Mouse (Mus musculus): ENCODE measurements around the gene Calr4. TPM values are rescaled to one million over a fixed set of nuclear protein-coding genes. Genes with fewer than 3 reads are reported as not detected.

Calr4 gene
- polyA plus RNA-seq, 1 experiment from 2014 or later, result 0.54 TPM

DNA sequence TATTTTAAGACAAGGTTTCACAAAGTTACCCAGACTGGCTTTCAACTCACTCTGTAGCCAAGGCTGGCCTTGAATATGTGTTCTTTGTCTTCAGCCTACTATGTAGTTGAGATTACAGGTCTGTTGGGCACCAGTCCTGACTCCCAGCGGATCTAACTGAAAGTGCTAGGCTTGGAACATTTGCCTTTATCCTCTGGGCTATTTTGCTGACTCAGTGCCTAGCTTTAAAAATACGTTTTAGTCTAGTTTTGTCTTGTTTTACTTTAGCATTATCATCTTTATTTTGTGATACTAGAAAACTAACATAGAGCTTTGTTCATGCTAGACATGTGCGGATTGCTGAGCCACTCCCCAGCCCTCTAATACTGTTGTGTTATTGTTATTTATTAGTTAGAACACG is 17.9 kb downstream of the Calr4 start:
- Histone ChIP-seq H3K4me2 (replicated peaks; ENCODE audit: low read depth, low read length) (no peak overlapping the region), H3K9me3 (ENCODE audit: low read length) (no peaks in the 10 kb centered on the region), H3K27ac (ENCODE audit: low read length) (no peak overlapping the region), H3K4me3 (ENCODE audit: low read length) (no peak overlapping the region), H3K36me3 (ENCODE audit: insufficient read depth, low read length) (no peaks in the 10 kb centered on the region), H3K4me1 (ENCODE audit: insufficient read depth, low read length) (no peaks in the 10 kb centered on the region), H3K27me3 (ENCODE audit: insufficient read depth, low read length) (no peaks in the 10 kb centered on the region), H3K9ac (replicated peaks; ENCODE audit: low read length) (no peak overlapping the region)
- ATAC-seq (ENCODE audit: low FRiP score, low TSS enrichment), result no peak
- WGBS, result 86% methylated on average over 4 of the region's 4 CpGs

GRCm38 (mm10) chr4:109253664-109254151 is 19.4 kb downstream of the Calr4 start:
- H3K4me1 ChIP-seq (ENCODE audit: insufficient read depth, low read length), result no peaks in the 10 kb centered on the region
- no peak overlapping the region for H3K27ac ChIP-seq (ENCODE audit: low read length)
- no peak overlapping the region for H3K9ac ChIP-seq (replicated peaks; ENCODE audit: low read length)
- no peak overlapping the region for H3K4me3 ChIP-seq (ENCODE audit: low read length)
- no peaks in the 10 kb centered on the region for H3K36me3 ChIP-seq (ENCODE audit: insufficient read depth, low read length)
- H3K4me2 ChIP-seq (replicated peaks; ENCODE audit: low read depth, low read length), result no peak overlapping the region
- H3K9me3 ChIP-seq (ENCODE audit: low read length), result no peaks in the 10 kb centered on the region
- no peaks in the 10 kb centered on the region for H3K27me3 ChIP-seq (ENCODE audit: insufficient read depth, low read length)
- 68% methylated on average over 11 of the region's 11 CpGs for WGBS
- no peak for ATAC-seq (ENCODE audit: low FRiP score, low TSS enrichment)

DNA sequence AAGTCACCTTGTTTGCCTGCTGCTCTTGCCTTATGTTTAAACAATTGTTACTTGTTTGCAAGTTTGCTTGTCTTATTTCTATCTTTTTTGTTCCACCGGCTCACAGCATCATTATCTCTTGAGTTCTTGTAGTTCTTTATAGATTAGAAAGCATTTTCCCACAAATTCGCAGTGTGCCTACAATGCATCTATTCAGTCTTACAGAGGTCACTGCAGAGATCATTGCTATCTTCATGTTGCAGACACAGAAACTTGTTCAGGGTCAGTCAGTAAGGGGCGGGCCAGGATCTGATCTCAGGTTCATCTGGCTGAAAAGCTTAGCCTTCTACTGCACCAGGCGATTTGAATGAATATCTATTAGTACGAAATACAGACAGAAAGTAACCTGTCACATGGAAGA is 20.2 kb downstream of the Calr4 start:
- no peaks in the 10 kb centered on the region for H3K9me3 ChIP-seq (ENCODE audit: low read length)
- no peak overlapping the region for H3K4me3 ChIP-seq (ENCODE audit: low read length)
- H3K27me3 ChIP-seq (ENCODE audit: insufficient read depth, low read length), result no peaks in the 10 kb centered on the region
- no peak overlapping the region for H3K4me2 ChIP-seq (replicated peaks; ENCODE audit: low read depth, low read length)
- H3K9ac ChIP-seq (replicated peaks; ENCODE audit: low read length), result no peak overlapping the region
- WGBS, result 82% methylated on average over 5 of the region's 5 CpGs
- no peaks in the 10 kb centered on the region for H3K4me1 ChIP-seq (ENCODE audit: insufficient read depth, low read length)
- no peak for ATAC-seq (ENCODE audit: low FRiP score, low TSS enrichment)
- H3K36me3 ChIP-seq (ENCODE audit: insufficient read depth, low read length), result no peaks in the 10 kb centered on the region
- H3K27ac ChIP-seq (ENCODE audit: low read length), result no peak overlapping the region

DNA sequence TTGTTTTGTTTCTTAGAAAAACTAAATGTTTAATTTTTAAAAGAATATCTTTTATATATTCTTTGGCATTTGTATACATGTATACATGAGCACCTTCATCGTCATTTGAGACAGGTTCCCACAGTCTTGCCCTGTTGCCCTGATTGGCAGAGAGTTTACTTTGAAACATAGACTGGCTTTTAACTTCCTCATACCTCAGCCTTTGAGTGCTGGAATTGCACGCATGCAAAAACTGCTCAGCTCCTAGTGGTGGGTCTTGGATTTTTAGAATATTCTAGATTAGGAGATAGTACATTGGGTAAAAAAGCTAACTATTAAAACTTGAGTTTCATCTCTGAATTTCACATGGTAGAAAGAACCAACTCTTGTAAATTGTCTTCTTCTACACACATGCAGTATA is 21.0 kb downstream of the Calr4 start:
- ATAC-seq (ENCODE audit: low FRiP score, low TSS enrichment), result no peak
- no peaks in the 10 kb centered on the region for H3K36me3 ChIP-seq (ENCODE audit: insufficient read depth, low read length)

DNA sequence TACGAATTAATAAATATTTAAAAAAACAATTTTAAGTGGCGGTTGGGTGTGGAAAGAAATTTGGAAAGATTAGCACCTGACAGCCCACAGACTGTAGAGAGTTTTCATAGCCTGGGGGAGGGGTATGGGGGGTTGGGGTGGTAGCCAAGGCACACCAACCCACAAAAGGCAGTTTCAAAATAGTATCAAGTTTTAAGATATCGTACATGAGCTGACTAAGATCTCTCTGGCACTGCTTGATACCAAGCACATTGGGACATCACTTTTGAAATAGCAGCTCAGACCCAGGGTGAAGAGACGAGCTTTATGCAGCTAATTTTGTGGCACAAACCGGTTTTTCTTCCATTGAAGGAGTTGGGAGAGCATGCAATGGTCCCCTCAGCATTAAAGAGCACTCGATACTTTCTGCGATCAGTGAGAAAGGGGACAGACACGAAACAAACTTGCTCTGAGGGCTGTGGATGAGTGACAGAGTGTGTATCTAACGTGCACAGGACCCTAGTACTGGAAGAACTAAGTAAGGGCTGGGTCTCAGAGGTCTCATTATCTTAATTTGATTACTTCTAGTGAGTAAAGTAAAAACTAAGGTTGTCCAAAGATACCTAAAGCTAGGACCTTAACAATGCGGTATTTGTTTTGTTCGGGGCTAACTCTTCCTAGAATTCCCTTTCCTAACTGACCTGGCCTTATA is 21.6 kb downstream of the Calr4 start:
- Histone ChIP-seq H3K27me3 (ENCODE audit: insufficient read depth, low read length) (no peaks in the 10 kb centered on the region), H3K36me3 (ENCODE audit: insufficient read depth, low read length) (no peaks in the 10 kb centered on the region), H3K27ac (ENCODE audit: low read length) (no peak overlapping the region), H3K4me2 (replicated peaks; ENCODE audit: low read depth, low read length) (no peak overlapping the region), H3K9ac (replicated peaks; ENCODE audit: low read length) (no peak overlapping the region), H3K4me3 (ENCODE audit: low read length) (no peak overlapping the region), H3K4me1 (ENCODE audit: insufficient read depth, low read length) (no peaks in the 10 kb centered on the region), H3K9me3 (ENCODE audit: low read length) (no peaks in the 10 kb centered on the region)
- ATAC-seq (ENCODE audit: low FRiP score, low TSS enrichment), result no peak
- 82% methylated on average over 11 of the region's 11 CpGs for WGBS

More for the DNA sequence above, 21.0 kb downstream of the Calr4 start:
- no peak overlapping the region for H3K9ac ChIP-seq (replicated peaks; ENCODE audit: low read length)
- no peaks in the 10 kb centered on the region for H3K27me3 ChIP-seq (ENCODE audit: insufficient read depth, low read length)
- no peak overlapping the region for H3K4me2 ChIP-seq (replicated peaks; ENCODE audit: low read depth, low read length)
- no peaks in the 10 kb centered on the region for H3K9me3 ChIP-seq (ENCODE audit: low read length)
- no peaks in the 10 kb centered on the region for H3K4me1 ChIP-seq (ENCODE audit: insufficient read depth, low read length)
- no peak overlapping the region for H3K27ac ChIP-seq (ENCODE audit: low read length)
- H3K4me3 ChIP-seq (ENCODE audit: low read length), result no peak overlapping the region
- WGBS, result 54% methylated on average over 2 of the region's 2 CpGs

- H3K4me2 ChIP-seq (replicated peaks; ENCODE audit: low read depth, low read length), result no peak overlapping the region
- no peak overlapping the region for H3K4me3 ChIP-seq (ENCODE audit: low read length)
- ATAC-seq (ENCODE audit: low FRiP score, low TSS enrichment), result no peak
- H3K27me3 ChIP-seq (ENCODE audit: insufficient read depth, low read length), result no peaks in the 10 kb centered on the region
- no peak overlapping the region for H3K27ac ChIP-seq (ENCODE audit: low read length)
- H3K9me3 ChIP-seq (ENCODE audit: low read length), result no peaks in the 10 kb centered on the region
- no peak overlapping the region for H3K9ac ChIP-seq (replicated peaks; ENCODE audit: low read length)
- H3K4me1 ChIP-seq (ENCODE audit: insufficient read depth, low read length), result no peaks in the 10 kb centered on the region
- WGBS, result 88% methylated on average over 6 of the region's 6 CpGs
- H3K36me3 ChIP-seq (ENCODE audit: insufficient read depth, low read length), result no peaks in the 10 kb centered on the region
Measured at GRCm38 (mm10) chr4:109256791-109257190, 22.5 kb downstream of the Calr4 start.

- Histone ChIP-seq H3K4me2 (replicated peaks; ENCODE audit: low read depth, low read length) (no peak overlapping the region), H3K9ac (replicated peaks; ENCODE audit: low read length) (no peak overlapping the region), H3K27me3 (ENCODE audit: insufficient read depth, low read length) (no peaks in the 10 kb centered on the region), H3K27ac (ENCODE audit: low read length) (no peak overlapping the region), H3K9me3 (ENCODE audit: low read length) (no peaks in the 10 kb centered on the region), H3K4me3 (ENCODE audit: low read length) (no peak overlapping the region), H3K4me1 (ENCODE audit: insufficient read depth, low read length) (peaks cover 6% of the 10 kb centered on the region; the same call in 1 of the 2 replicates), H3K36me3 (ENCODE audit: insufficient read depth, low read length) (no peaks in the 10 kb centered on the region)
- no peak for ATAC-seq (ENCODE audit: low FRiP score, low TSS enrichment)
Measured at GRCm38 (mm10) chr4:109257639-109258038, 23.4 kb downstream of the Calr4 start.

DNA sequence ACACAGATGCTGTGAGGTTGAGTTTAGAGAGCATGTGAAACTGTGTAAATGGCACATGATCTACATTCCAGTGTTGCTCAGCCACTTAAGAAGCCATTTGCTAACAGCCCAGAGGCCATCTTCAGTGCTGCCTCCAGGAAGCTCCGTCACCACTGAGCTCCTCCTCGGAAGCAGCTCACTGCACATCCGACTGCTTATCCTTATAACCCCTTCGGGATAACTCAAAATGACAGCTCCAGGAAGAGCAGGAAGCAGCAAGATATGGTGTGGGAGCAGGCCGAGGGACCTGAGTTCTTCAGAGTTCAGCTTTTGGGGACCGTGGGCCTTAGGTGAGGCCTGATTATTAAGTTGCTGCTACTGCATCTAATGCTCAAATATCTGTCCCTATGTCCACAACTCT is 27.8 kb downstream of the Calr4 start:
- ATAC-seq (ENCODE audit: low FRiP score, low TSS enrichment), result no peak
- H3K27ac ChIP-seq (ENCODE audit: low read length), result no peak overlapping the region
- 36% methylated on average over 6 of the region's 6 CpGs for WGBS
- H3K9me3 ChIP-seq (ENCODE audit: low read length), result no peaks in the 10 kb centered on the region
- no peak overlapping the region for H3K4me2 ChIP-seq (replicated peaks; ENCODE audit: low read depth, low read length)
- no peaks in the 10 kb centered on the region for H3K27me3 ChIP-seq (ENCODE audit: insufficient read depth, low read length)
- no peaks in the 10 kb centered on the region for H3K36me3 ChIP-seq (ENCODE audit: insufficient read depth, low read length)
- no peak overlapping the region for H3K9ac ChIP-seq (replicated peaks; ENCODE audit: low read length)
- H3K4me3 ChIP-seq (ENCODE audit: low read length), result no peak overlapping the region
- peaks cover 7% of the 10 kb centered on the region; the same call in 1 of the 2 replicates for H3K4me1 ChIP-seq (ENCODE audit: insufficient read depth, low read length)

DNA sequence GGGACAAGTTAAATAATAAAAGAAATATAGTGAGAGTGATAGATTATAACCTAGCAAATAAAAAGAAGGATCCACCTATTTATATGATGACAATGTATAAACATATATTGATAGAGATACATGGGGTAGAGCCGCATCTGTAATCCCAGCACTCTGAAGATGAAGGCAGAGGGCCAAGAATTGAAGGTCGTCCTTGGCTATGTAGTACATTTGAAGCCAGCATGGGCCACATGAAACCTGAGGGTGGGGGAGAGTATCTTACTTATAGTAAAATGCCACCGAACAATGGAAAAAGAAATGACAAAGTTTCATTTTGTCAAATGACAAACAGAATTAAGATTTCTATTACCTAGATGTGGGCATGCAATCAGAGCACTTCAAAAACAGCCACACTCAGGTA is 31.8 kb downstream of the Calr4 start:
- Histone ChIP-seq H3K27me3 (ENCODE audit: insufficient read depth, low read length) (no peaks in the 10 kb centered on the region), H3K36me3 (ENCODE audit: insufficient read depth, low read length) (no peaks in the 10 kb centered on the region), H3K27ac (ENCODE audit: low read length) (no peak overlapping the region), H3K9me3 (ENCODE audit: low read length) (no peaks in the 10 kb centered on the region), H3K4me3 (ENCODE audit: low read length) (no peak overlapping the region), H3K9ac (replicated peaks; ENCODE audit: low read length) (no peak overlapping the region), H3K4me2 (replicated peaks; ENCODE audit: low read depth, low read length) (no peak overlapping the region), H3K4me1 (ENCODE audit: insufficient read depth, low read length) (peaks cover 7% of the 10 kb centered on the region; the same call in 1 of the 2 replicates)
- 88% methylated on average over 3 of the region's 3 CpGs for WGBS
- no peak for ATAC-seq (ENCODE audit: low FRiP score, low TSS enrichment)

GRCm38 (mm10) chr4:109266744-109267143 is 32.5 kb downstream of the Calr4 start:
- Histone ChIP-seq H3K27me3 (ENCODE audit: insufficient read depth, low read length) (no peaks in the 10 kb centered on the region), H3K4me3 (ENCODE audit: low read length) (no peak overlapping the region), H3K4me1 (ENCODE audit: insufficient read depth, low read length) (peaks cover 7% of the 10 kb centered on the region; the same call in 1 of the 2 replicates), H3K9ac (replicated peaks; ENCODE audit: low read length) (no peak overlapping the region), H3K27ac (ENCODE audit: low read length) (no peak overlapping the region), H3K4me2 (replicated peaks; ENCODE audit: low read depth, low read length) (no peak overlapping the region), H3K36me3 (ENCODE audit: insufficient read depth, low read length) (no peaks in the 10 kb centered on the region), H3K9me3 (ENCODE audit: low read length) (no peaks in the 10 kb centered on the region)
- WGBS, result 38% methylated on average over 2 of the region's 2 CpGs
- no peak for ATAC-seq (ENCODE audit: low FRiP score, low TSS enrichment)

Data from kidney, embryonic 16.5 days (tissue).